Mouse (Mus musculus) natural killer cell, adult 2 months (primary cell): ENCODE data around the gene Oaz3.

Experiments
- DNase-seq, 2 experiments: peaks; one replicate each; pipeline ENCODE4 v3.0.0; 2022; ENCODE audit warnings: low spot score in 2 of 2

Gene Oaz3

GRCm38 (mm10) chr3:94457055-94457454, 13.3 kb upstream of the Oaz3 start:
- DNase-seq = no peak

DNA sequence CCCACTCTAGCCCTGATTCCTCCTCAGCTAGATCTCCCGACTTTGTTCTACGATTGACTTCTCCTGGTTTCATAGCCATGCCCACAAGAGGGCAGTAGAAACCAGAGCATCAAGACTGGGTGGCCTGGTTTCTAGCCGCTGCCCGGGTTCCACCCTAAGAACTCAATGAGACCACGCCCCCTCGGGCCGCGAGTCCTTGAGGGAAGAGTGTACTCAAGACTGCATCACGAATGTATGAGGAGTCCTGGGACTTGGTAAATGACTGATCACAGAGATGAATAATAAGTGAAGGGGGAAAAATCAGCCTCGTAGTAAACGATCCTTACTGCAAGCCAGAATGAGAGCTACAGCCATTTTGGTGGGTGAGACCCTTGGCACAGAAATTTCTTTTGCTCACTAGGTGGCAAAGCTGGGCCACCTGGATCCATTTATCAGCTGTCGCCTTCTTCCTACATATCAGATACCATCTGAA, 12.8 kb upstream of the Oaz3 start:
- DNase-seq = peak; percentile 32 to 61

DNA sequence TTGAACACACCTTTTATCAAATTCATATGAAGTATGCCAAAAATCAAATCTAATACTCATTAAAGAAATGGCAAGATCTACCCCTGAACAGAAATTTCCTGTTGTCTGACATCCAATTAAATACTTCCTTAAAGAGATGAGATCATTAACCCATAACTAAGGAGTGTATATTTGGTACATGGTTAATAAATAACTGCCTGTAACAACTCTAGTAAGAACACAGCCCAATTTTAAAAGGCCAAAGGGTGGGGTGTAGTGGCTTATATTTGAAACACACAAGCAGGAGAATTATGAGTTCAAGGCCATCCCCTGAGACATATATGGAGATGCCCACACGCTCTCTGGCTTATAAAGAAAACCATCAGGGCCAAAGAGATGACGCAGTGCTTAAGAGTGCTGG, 5.7 kb upstream of the Oaz3 start:
- no peak for DNase-seq

- DNase-seq = peak; percentile 88 to 92
Measured at GRCm38 (mm10) chr3:94442951-94443596, 641 bp downstream of the Oaz3 start, which contains the start of gene Mrpl9. TSS of gene Mrpl9 (plus strand) at chr3:94443318.

DNA sequence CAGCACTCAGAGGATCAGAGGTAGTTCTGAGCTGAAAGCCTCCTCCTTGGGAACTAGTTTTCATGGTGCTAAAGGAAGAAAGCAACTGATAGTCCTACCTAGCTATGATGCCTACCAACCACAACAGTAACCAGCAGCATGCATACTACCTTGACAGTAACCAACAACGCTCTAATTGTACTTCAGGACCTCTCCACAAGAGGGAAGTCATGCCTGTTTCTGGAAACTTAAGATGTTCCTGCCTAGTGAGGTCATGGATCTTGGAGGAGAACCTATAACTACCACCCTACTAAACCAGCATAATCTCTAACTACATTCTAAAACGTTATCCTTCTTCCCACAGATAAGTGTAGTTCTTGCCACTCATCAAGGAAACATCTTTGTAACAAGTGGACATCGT, 2.5 kb downstream of the Oaz3 start:
- no peak for DNase-seq

DNA sequence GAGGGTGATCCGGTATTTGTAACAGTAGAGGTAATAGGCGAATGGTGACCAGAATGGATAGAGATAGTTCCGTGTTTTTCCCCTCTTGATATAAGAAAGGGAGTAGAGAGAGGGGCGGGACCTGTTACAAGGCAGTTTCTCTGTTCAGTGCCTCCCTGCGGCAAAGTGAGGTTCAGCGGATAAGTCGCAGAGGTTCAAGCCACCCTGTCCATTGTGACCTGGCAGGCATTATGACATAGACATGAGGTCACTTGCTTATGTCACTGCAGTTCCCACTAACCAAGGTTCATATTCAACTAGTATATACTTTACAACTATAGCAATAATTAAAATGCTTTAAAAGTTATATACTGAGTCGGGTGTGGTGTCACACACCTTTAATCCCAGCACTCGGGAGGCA, 7.3 kb downstream of the Oaz3 start:
- DNase-seq = no peak

- DNase-seq = no peak
Measured at GRCm38 (mm10) chr3:94434305-94434704, 9.4 kb downstream of the Oaz3 start.

DNA sequence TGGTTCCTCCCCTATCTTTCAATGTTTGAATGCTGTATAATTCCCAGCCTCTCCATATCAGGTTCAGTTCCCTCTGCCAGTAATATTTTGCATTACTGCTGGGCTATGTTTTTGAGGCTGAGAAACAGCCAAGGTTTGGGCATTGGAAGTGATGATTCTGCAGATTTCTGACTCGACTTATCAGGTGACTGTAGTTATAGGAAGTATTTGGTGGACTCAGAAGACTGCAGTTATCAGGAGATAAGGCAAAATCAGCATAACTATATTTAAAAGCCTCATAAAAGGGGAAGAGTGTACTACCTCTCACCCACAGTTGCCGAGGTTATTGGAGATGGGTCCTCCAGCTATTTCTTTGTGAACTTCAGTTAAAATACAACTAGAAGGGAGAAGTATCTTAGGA, 12.7 kb downstream of the Oaz3 start:
- DNase-seq = no peak

DNA sequence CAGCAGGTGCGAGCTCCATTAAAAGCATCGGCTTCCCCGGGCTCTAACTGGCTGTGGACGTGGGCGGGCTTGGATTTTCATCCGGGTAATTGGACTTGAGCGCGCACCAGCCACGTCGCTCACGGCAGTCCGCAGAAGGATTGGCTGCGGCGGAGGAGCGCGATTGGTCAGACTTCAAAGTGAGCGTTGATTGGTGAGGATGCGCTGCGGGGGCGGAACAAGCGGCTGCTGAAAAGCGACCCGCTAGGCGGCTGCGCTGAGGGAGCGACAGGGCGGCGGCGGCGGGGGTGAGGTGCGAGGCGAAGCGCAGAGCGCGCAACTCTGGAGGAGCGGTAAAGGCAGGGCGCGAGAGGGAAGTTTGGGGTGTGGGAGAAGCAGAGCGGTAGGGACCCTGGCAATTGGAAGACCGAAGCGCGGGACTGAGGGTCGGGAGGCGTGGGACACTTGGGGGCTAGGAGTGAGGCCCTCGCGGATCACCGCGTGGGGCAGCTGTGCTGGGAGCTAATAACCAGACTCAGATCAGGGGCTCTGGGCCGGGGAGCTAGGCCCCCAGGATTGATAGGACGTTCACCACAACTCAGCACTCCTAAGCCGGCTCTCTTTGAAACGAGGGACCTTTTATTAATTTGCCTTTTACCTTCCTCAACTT, 30.6 kb downstream of the Oaz3 start, which contains the start of gene Tdrkh:
Tdrkh (plus strand) TSS at position 243 of the 649 bp plus-strand sequence.
- peak; percentile 91 to 93 for DNase-seq

- no peak for DNase-seq
Measured at GRCm38 (mm10) chr3:94412530-94412929, 31.2 kb downstream of the Oaz3 start.

DNA sequence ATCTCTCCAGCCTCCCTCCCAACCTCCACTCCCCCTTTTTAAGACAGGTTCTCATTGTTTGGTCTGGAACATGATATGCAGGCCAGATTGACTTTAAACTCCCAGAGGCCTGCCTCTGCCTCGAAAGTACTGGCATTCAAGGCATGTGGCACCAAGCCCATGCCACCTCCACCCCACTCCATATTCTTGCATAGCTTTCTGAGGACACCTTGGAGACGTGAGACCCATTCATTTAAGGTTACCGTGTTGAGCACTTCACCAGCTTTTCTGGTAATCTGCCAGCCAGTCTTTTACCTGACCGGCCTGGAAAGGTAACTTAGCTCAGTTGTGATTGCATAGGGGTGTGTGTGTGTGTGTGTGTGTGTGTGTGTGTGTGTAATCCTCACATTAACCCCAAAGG, 38.2 kb downstream of the Oaz3 start:
- DNase-seq = no peak

- no peak for DNase-seq
Measured at GRCm38 (mm10) chr3:94404366-94405054, 39.2 kb downstream of the Oaz3 start.

DNA sequence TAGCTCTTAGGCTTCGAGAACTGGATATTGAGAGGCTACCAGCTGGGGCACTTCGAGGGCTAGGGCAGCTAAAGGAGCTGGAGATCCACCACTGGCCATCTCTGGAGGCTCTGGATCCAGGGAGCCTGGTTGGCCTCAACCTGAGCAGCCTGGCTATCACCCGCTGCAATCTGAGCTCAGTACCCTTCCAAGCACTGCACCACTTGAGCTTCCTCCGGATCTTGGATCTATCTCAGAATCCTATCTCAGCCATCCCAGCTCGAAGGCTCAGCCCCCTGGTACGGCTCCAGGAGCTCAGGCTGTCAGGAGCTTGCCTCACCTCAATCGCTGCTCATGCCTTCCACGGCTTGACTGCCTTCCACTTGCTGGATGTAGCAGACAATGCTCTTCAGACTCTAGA, 41.3 kb downstream of the Oaz3 start:
- DNase-seq = no peak

- no peak for DNase-seq
Measured at GRCm38 (mm10) chr3:94399663-94400310, 43.9 kb downstream of the Oaz3 start.

- no peak for DNase-seq
Measured at GRCm38 (mm10) chr3:94398943-94399481, 44.7 kb downstream of the Oaz3 start.

GRCm38 (mm10) chr3:94398217-94398616, 45.5 kb downstream of the Oaz3 start, which contains the start of gene Lingo4:
TSS of gene Lingo4 (plus strand) at chr3:94398517.
- DNase-seq = no peak

- DNase-seq = no peak
Measured at GRCm38 (mm10) chr3:94396851-94397250, 46.9 kb downstream of the Oaz3 start.

GRCm38 (mm10) chr3:94396336-94396735, 47.4 kb downstream of the Oaz3 start:
- DNase-seq = no peak

- DNase-seq = no peak
Measured at GRCm38 (mm10) chr3:94393049-94393448, 50.7 kb downstream of the Oaz3 start.

- DNase-seq = no peak
Measured at GRCm38 (mm10) chr3:94392128-94392527, 51.6 kb downstream of the Oaz3 start.

DNA sequence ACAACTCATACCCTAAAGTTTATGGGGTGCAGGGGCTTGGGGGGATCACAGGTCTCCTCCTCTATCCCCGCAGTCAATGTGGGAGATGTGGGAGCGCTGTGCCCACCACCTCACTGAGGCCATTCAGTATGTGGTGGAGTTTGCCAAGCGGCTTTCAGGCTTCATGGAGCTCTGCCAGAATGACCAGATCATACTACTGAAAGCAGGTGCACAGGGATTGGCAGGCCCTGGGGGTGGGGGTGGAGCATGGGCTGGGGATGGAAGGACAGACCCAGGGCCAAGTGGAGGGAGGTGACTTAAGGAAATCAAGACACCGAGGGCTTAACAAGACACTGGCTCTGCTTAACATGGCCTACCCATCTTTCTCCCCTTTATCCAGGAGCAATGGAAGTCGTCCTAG, 52.7 kb downstream of the Oaz3 start:
- no peak for DNase-seq

DNA sequence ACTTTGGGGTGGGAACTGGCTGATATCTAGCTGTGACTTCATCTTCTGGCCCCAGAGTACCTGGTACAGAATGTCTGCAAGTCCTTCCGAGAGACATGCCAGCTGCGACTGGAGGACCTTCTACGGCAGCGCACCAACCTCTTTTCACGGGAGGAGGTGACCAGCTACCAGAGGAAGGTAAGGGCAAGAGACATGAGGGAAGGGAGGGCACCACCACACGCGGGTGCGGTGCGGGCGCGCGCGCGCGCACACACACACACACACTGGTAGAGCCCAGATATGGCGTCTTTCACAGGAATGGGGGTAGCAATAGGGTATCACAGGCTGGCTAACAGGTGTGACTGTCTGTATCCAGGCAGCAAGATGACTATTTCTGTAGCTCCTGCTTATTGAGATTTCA, 54.3 kb downstream of the Oaz3 start:
- DNase-seq = no peak
